Mouse (Mus musculus) liver, embryonic 18 days (tissue): ENCODE data around the gene Ppfia3. TPM values are rescaled to one million over a fixed set of nuclear protein-coding genes. Genes with fewer than 3 reads are reported as not detected.

Experiments used
- polyA plus RNA-seq: library from polyadenylated mRNA; depleted of rRNA; stranded (reverse); fragments of >200 nt; gene quantifications from 2 replicates; pipeline ENCODE4 v1.2.3, GENCODE M21; 2012; rRNA removed

The Ppfia3 gene
- 0.06 and 0.07 TPM in 2 replicates for polyA plus RNA-seq

GRCm38 (mm10) chr7:45366652-45367019 is at the start of gene Ppfia3:
Gene Ppfia3 (minus strand): TSS chr7:45367019.

GRCm38 (mm10) chr7:45413113-45413863 is 46.5 kb upstream of the Ppfia3 start, which contains the start of gene Ntf5:
Gene Ntf5 (plus strand): TSS chr7:45413695.

GRCm38 (mm10) chr7:45405091-45406075 is 38.6 kb upstream of the Ppfia3 start, which contains the start of gene Kcna7:
Gene Kcna7 (plus strand): TSS chr7:45405653.

GRCm38 (mm10) chr7:45395578-45396336 is 28.9 kb upstream of the Ppfia3 start, which contains the start of gene Snrnp70:
Gene Snrnp70 (minus strand): TSS chr7:45395742.

GRCm38 (mm10) chr7:45370475-45371311 is 3.9 kb upstream of the Ppfia3 start, which contains the start of gene Lin7b:
Gene Lin7b (minus strand): TSS chr7:45370583.

GRCm38 (mm10) chr7:45335056-45335455 is 31.8 kb downstream of the Ppfia3 start, which contains the start of gene Hrc:
Gene Hrc (plus strand): TSS chr7:45335290.

GRCm38 (mm10) chr7:45333431-45333982 is 33.3 kb downstream of the Ppfia3 start, which contains the start of gene Trpm4:
Gene Trpm4 (minus strand): TSS chr7:45333780.

Other genes starting within 250 kb of the Ppfia3 start
- gene Rps11, start 242.6 kb downstream of the Ppfia3 start, polyA plus RNA-seq = 256 and 267 TPM in 2 replicates
- gene Rpl13a, start 238.3 kb downstream of the Ppfia3 start, polyA plus RNA-seq = 1,073 and 1,547 TPM in 2 replicates
- 0.05 and 0.17 TPM in 2 replicates for gene Gm45713, start 230.8 kb downstream of the Ppfia3 start, polyA plus RNA-seq
- 7.5 and 8.3 TPM in 2 replicates for gene Flt3l, start 230.6 kb downstream of the Ppfia3 start, polyA plus RNA-seq
- 32.5 and 35.0 TPM in 2 replicates for gene Pih1d1, start 212.7 kb downstream of the Ppfia3 start, polyA plus RNA-seq
- 20.1 and 26.3 TPM in 2 replicates for gene Aldh16a1, start 212.4 kb downstream of the Ppfia3 start, polyA plus RNA-seq
- 0.01 TPM in 2 replicates for gene Slc17a7, start 203.1 kb downstream of the Ppfia3 start, polyA plus RNA-seq
- not detected in 2 replicates for gene Gfy, start 187.4 kb downstream of the Ppfia3 start, polyA plus RNA-seq
- not detected in 2 replicates for gene Pth2, start 186.0 kb downstream of the Ppfia3 start, polyA plus RNA-seq
- 0.04 and 0.05 TPM in 2 replicates for gene Ccdc155, start 162.1 kb downstream of the Ppfia3 start, polyA plus RNA-seq
- 0.42 and 0.52 TPM in 2 replicates for gene Dkkl1, start 154.9 kb downstream of the Ppfia3 start, polyA plus RNA-seq
- gene Tead2, start 151.3 kb downstream of the Ppfia3 start, polyA plus RNA-seq = 21.0 and 23.1 TPM in 2 replicates
- gene Cd37, start 127.9 kb downstream of the Ppfia3 start, polyA plus RNA-seq = 30.2 and 33.5 TPM in 2 replicates
- gene Slc6a16, start 125.9 kb downstream of the Ppfia3 start, polyA plus RNA-seq = 0.05 and 0.06 TPM in 2 replicates
- 0.04 and 0.09 TPM in 2 replicates for gene Slc6a21, start 89.5 kb downstream of the Ppfia3 start, polyA plus RNA-seq
- 3.7 and 4.2 TPM in 2 replicates for gene Trpm4, start 33.2 kb downstream of the Ppfia3 start, polyA plus RNA-seq
- gene Hrc, start 31.7 kb downstream of the Ppfia3 start, polyA plus RNA-seq = 0.20 and 0.34 TPM in 2 replicates
- 0.12 and 0.20 TPM in 2 replicates for gene Lin7b, start 3.6 kb upstream of the Ppfia3 start, polyA plus RNA-seq
- 152 and 184 TPM in 2 replicates for gene Snrnp70, start 28.7 kb upstream of the Ppfia3 start, polyA plus RNA-seq
- not detected in 2 replicates for gene Kcna7, start 38.6 kb upstream of the Ppfia3 start, polyA plus RNA-seq
- gene Ntf5, start 46.7 kb upstream of the Ppfia3 start, polyA plus RNA-seq = 0.15 and 0.17 TPM in 2 replicates
- gene Lhb, start 53.8 kb upstream of the Ppfia3 start, polyA plus RNA-seq = not detected in 2 replicates
- 7.5 and 9.9 TPM in 2 replicates for gene Gys1, start 67.8 kb upstream of the Ppfia3 start, polyA plus RNA-seq
- 37.3 and 45.2 TPM in 2 replicates for gene Ruvbl2, start 71.1 kb upstream of the Ppfia3 start, polyA plus RNA-seq
- 1,700 and 2,007 TPM in 2 replicates for gene Ftl1, start 92.9 kb upstream of the Ppfia3 start, polyA plus RNA-seq
- gene Bax, start 99.9 kb upstream of the Ppfia3 start, polyA plus RNA-seq = 47.6 and 49.6 TPM in 2 replicates
- 0.12 and 0.15 TPM in 2 replicates for gene Tulp2, start 114.9 kb upstream of the Ppfia3 start, polyA plus RNA-seq
- gene Gm45808, start 119.8 kb upstream of the Ppfia3 start, polyA plus RNA-seq = 0.12 TPM in 1 of 2 replicates, not detected in the other
- 5.7 and 6.5 TPM in 2 replicates for gene Dhdh, start 121.8 kb upstream of the Ppfia3 start, polyA plus RNA-seq
- gene Nucb1, start 143.4 kb upstream of the Ppfia3 start, polyA plus RNA-seq = 75.2 and 76.4 TPM in 2 replicates
- gene Ppp1r15a, start 159.2 kb upstream of the Ppfia3 start, polyA plus RNA-seq = 79.7 and 101 TPM in 2 replicates
- gene Plekha4, start 159.3 kb upstream of the Ppfia3 start, polyA plus RNA-seq = 1.2 and 1.7 TPM in 2 replicates
- gene Hsd17b14, start 187.9 kb upstream of the Ppfia3 start, polyA plus RNA-seq = 0.78 and 1.3 TPM in 2 replicates
- 41.1 and 45.0 TPM in 2 replicates for gene Bcat2, start 203.1 kb upstream of the Ppfia3 start, polyA plus RNA-seq
- gene Fgf21, start 248.5 kb upstream of the Ppfia3 start, polyA plus RNA-seq = 3.1 and 3.5 TPM in 2 replicates